Mouse (Mus musculus) testis, adult 2 months (tissue): ENCODE data around the gene Pard6b. TPM values are rescaled to one million over a fixed set of nuclear protein-coding genes. Genes with fewer than 3 reads are reported as not detected.

ENCODE experiments used
- H3K27ac ChIP-seq: fragments of 200-500 bp; 2 replicates; pipeline ENCODE4 v1.5.1; 2012; ENCODE audit warnings: low read depth, low read length; ENCODE audit not compliant: control insufficient read depth, insufficient read depth
- H3K27me3 ChIP-seq: fragments of 200-500 bp; 2 replicates; pipeline ENCODE4 v1.6.1; 2012; ENCODE audit warnings: mild to moderate bottlenecking, low read length, moderate library complexity; ENCODE audit not compliant: control insufficient read depth, insufficient read depth
- H3K36me3 ChIP-seq: fragments of 200-500 bp; 2 replicates; pipeline ENCODE4 v1.6.1; 2012; ENCODE audit warnings: mild to moderate bottlenecking, low read length; ENCODE audit not compliant: control insufficient read depth, insufficient read depth
- H3K4me1 ChIP-seq: fragments of 200-500 bp; 2 replicates; pipeline ENCODE4 v1.6.1; 2012; ENCODE audit warnings: low read length; ENCODE audit not compliant: control insufficient read depth, insufficient read depth
- H3K4me3 ChIP-seq: fragments of 200-500 bp; 2 replicates; pipeline ENCODE4 v1.5.1; 2012; ENCODE audit warnings: low read depth, mild to moderate bottlenecking, low read length, moderate library complexity, mixed read lengths; ENCODE audit not compliant: control insufficient read depth
- CTCF ChIP-seq: fragments of 200-500 bp; IDR thresholded peaks from 2 replicates; pipeline ENCODE4 v1.5.1; 2012; ENCODE audit warnings: low read depth, mild to moderate bottlenecking, inconsistent platforms, low read length, moderate library complexity; ENCODE audit not compliant: control insufficient read depth, insufficient read depth, insufficient replicate concordance
- POLR2A ChIP-seq: fragments of 200-500 bp; IDR thresholded peaks from 2 replicates; pipeline ENCODE4 v1.6.1; 2012; ENCODE audit warnings: low read depth, mild to moderate bottlenecking, inconsistent platforms, low read length, moderate library complexity; ENCODE audit not compliant: control insufficient read depth
- polyA plus RNA-seq: library from polyadenylated mRNA; depleted of rRNA; stranded (reverse); fragments of >200 nt; gene quantifications from 2 replicates; pipeline ENCODE4 v1.2.3, GENCODE M21; 2012

The Pard6b gene
- polyA plus RNA-seq, 1 experiment = 6.9 TPM

- no peak overlapping the region for H3K27ac ChIP-seq
- TF ChIP-seq POLR2A (no peak), CTCF (no peak)
- no peaks in the 10 kb centered on the region for H3K27me3 ChIP-seq
- H3K36me3 ChIP-seq = no peaks in the 10 kb centered on the region
- no peaks in the 10 kb centered on the region for H3K4me1 ChIP-seq
- H3K4me3 ChIP-seq = no peak overlapping the region
Measured at GRCm38 (mm10) chr2:168063712-168064111, 17.1 kb upstream of the Pard6b start.

- Histone ChIP-seq H3K27ac (no peak overlapping the region), H3K4me3 (no peak overlapping the region), H3K27me3 (no peaks in the 10 kb centered on the region), H3K4me1 (no peaks in the 10 kb centered on the region), H3K36me3 (no peaks in the 10 kb centered on the region)
- TF ChIP-seq CTCF (no peak), POLR2A (no peak)
Measured at GRCm38 (mm10) chr2:168065511-168065910, 15.3 kb upstream of the Pard6b start.

DNA sequence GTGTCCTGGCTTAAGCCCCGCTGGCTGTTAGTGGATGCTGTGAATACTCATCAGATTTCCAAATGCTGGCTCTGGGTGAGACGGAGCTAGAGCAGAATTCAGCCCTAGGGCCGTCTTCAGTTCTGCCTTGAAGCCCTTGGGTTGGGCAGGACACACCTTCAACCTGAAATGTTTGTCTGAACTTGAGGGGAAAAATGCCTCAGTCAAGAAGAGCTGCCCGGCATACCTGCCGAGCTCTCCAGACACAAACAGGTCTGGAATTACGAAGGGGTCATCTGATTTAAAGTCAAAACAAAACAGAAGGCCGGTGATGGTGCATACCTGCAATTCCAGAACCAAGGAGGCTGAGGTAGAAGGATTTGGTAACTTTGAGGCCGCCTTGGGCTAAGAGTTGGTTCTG lies 14.0 kb upstream of the Pard6b start:
- Histone ChIP-seq H3K4me1 (no peaks in the 10 kb centered on the region; the same call in 1 of the 2 replicates), H3K4me3 (no peak overlapping the region), H3K27me3 (no peaks in the 10 kb centered on the region), H3K27ac (no peak overlapping the region), H3K36me3 (no peaks in the 10 kb centered on the region)
- TF ChIP-seq CTCF = no peak
- no peak for TF ChIP-seq POLR2A

DNA sequence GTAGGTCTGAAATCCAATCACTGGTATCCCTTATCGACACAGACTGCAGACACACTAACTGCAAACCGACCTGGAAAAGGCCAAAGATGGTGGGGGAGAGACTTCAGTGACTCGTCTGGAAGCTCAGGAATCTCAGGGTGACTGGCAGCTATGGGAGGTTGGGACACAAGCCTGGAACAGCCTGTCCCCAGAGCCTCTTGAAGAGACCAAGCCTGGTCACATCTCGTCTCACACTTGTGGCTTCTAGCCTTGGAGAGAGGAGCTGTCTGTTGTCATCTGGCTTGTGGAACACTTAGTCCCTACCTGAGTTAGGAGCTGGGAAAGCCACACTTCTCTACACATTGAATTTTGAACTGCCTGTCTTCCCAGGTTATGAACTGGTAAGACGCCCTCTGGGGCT lies 10.4 kb upstream of the Pard6b start:
- Histone ChIP-seq H3K27me3 (no peaks in the 10 kb centered on the region), H3K4me1 (no peaks in the 10 kb centered on the region; the same call in 1 of the 2 replicates), H3K27ac (no peak overlapping the region), H3K36me3 (no peaks in the 10 kb centered on the region), H3K4me3 (no peak overlapping the region)
- TF ChIP-seq CTCF (no peak), POLR2A (no peak)

DNA sequence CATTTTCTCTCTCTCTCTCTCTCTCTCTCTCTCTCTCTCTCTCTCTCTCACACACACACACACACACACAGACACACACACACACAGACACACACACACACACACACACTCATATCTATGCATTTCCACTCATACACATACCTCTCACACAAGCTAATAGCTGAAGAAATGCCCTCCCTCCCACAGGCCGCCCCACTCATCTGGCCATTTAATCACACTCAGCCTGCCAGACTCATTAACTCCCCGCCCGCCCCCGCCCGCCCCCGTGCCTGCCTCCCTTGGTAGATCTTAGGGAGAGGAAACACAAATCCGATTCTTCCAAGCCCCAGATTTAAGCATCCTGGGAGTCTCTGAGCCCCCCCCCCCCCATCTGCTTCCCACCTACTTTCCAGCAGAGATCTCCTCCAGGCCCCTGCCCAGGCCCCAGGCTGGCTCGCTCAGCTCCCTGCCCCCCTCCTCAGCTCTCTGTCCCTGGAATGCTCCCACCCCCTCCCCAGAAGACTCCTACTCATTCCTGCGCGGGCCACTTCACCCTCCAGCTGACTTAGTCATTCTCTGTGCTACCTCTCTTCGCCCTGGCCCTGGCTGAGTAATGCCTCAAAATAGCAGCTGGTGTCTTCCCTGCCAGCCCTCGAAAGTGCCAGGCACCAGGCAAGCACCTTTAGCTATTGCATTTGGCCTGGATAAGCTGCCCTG lies 8.2 kb upstream of the Pard6b start:
- no peak overlapping the region for H3K27ac ChIP-seq

DNA sequence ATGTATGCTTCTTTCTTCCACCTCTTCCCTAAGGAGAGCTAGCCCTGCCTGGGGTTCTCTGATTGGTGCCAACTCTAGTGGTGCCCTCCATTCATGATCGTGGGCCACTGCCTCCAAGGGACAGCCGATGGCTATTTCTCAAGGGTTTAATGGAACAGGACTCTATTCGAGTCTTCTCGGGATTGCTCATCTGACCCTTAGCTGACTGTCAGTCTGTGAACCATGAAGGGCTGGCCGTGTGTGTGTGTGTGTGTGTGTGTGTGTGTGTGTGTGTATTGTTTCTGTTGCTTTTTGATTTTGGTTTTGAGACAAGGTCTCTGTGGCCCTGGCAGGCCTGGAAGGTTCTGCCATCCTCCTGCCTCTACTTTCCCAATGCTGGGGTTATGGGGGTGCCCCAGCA lies 7.1 kb upstream of the Pard6b start:
- TF ChIP-seq POLR2A (no peak), CTCF (no peak)
- H3K27me3 ChIP-seq = no peaks in the 10 kb centered on the region
- H3K4me3 ChIP-seq = no peak overlapping the region
- no peaks in the 10 kb centered on the region for H3K36me3 ChIP-seq
- no peak overlapping the region for H3K27ac ChIP-seq
- H3K4me1 ChIP-seq = peaks cover 5% of the 10 kb centered on the region

More for the DNA sequence above, 8.2 kb upstream of the Pard6b start:
- Histone ChIP-seq H3K36me3 (no peaks in the 10 kb centered on the region), H3K4me3 (no peak overlapping the region), H3K27me3 (no peaks in the 10 kb centered on the region), H3K4me1 (no peaks in the 10 kb centered on the region; the same call in 1 of the 2 replicates)
- TF ChIP-seq CTCF (no peak), POLR2A (no peak)

DNA sequence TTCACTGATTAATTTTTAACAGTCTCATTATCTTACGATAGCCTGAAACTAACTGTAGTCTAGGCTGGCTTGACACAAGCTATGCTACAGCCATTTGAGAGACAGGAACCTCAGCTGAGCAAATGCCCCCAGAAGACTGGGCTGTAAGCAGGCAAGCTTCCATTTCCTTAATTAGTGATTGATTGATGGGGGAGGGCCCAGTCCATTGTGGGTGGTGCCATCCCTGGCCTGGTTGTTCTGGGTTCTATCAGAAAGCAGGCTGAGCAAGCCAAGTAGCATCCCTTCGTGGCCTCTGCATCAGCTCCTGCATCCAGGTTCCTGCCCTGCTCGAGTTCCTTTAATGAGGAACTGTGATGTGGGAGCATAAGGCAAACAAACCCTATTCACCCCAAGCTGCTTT lies 6.3 kb upstream of the Pard6b start:
- Histone ChIP-seq H3K27ac (no peak overlapping the region), H3K4me3 (no peak overlapping the region), H3K4me1 (peaks cover 6% of the 10 kb centered on the region), H3K36me3 (no peaks in the 10 kb centered on the region), H3K27me3 (no peaks in the 10 kb centered on the region)
- TF ChIP-seq CTCF (no peak), POLR2A (no peak)
